Mouse (Mus musculus) megakaryocyte, embryonic 14.5 days (primary cell): ENCODE results near the gene Fcgrt.

ENCODE experiments used
- FLI1 ChIP-seq: IDR thresholded peaks from 2 replicates; pipeline ENCODE4 v1.6.1; 2012; ENCODE audit warnings: low read length, inconsistent platforms, mixed read lengths
- GATA1 ChIP-seq: IDR thresholded peaks from 3 replicates; pipeline ENCODE4 v1.6.1; 2012; ENCODE audit warnings: mixed read lengths, low read length, inconsistent platforms, borderline replicate concordance

DNA sequence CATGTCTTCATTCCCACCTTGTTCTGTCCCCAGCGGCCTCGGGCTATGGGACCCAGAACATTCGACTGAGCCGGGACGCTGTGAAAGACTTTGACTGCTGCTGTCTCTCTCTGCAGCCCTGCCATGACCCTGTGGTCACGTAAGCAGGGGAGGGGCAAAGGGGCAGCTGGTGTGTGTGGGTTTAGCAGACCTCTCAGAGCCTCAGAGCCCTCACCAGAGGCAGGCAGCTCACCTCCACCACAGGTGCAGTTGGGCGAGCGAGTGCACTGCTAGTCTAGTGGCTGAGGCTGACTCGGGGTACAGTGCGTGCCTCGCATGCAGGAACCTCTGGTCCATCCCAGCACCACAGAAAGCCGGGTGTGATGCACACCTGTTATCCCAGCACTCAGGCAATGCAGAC is 29.7 kb downstream of the Fcgrt start:
- TF ChIP-seq FLI1: no peak
- TF ChIP-seq GATA1: no peak
